Mouse (Mus musculus) myocyte (in vitro differentiated cells): ENCODE measurements around the gene Slc25a27. TPM values are rescaled to one million over a fixed set of nuclear protein-coding genes. Genes with fewer than 3 reads are reported as not detected.

ENCODE experiments used
- H3K27me3 ChIP-seq: one replicate; pipeline ENCODE4 v1.6.1; 2011; ENCODE audit not compliant: control insufficient read depth, insufficient read depth, insufficient read length
- H3K36me3 ChIP-seq: one replicate; pipeline ENCODE4 v1.6.1; 2011; ENCODE audit not compliant: control insufficient read depth, insufficient read depth
- H3K4me2 ChIP-seq: one replicate; pipeline ENCODE4 v1.6.1; 2011; ENCODE audit warnings: low read depth, control low read depth
- H3K4me3 ChIP-seq: one replicate; pipeline ENCODE4 v1.5.1; 2011; ENCODE audit warnings: mild to moderate bottlenecking, control low read depth, moderate library complexity
- H3K79me2 ChIP-seq: one replicate; pipeline ENCODE4 v1.6.1; 2011; ENCODE audit not compliant: control insufficient read depth, insufficient read depth
- H3ac ChIP-seq: one replicate; pipeline ENCODE4 v1.6.1; 2011; ENCODE audit not compliant: control insufficient read depth, insufficient read length
- CEBPB ChIP-seq: IDR thresholded peaks from 2 replicates; pipeline ENCODE4 v1.6.1; 2011; ENCODE audit warnings: mild to moderate bottlenecking, moderate library complexity; ENCODE audit not compliant: poor library complexity, insufficient read depth, severe bottlenecking
- E2F4 ChIP-seq: IDR thresholded peaks from one replicate; pipeline ENCODE4 v1.6.1; 2011; ENCODE audit warnings: mild to moderate bottlenecking, control low read depth, moderate library complexity; ENCODE audit not compliant: insufficient read depth
- MAX ChIP-seq: IDR thresholded peaks from one replicate; pipeline ENCODE4 v1.6.1; 2011; ENCODE audit warnings: low read depth, mild to moderate bottlenecking, control low read depth
- MYOD1 ChIP-seq, 3 experiments: IDR thresholded peaks; one replicate each; pipeline ENCODE4 v1.6.1; 2011; ENCODE audit warnings: control low read depth in 2 of 3, low read depth in 2 of 3, mild to moderate bottlenecking in 2 of 3, moderate library complexity in 1 of 3; ENCODE audit not compliant: insufficient read length in 2 of 3, control insufficient read depth in 1 of 3
- MYOG ChIP-seq, 3 experiments: IDR thresholded peaks; one replicate each; pipeline ENCODE4 v1.6.1; 2011; ENCODE audit warnings: control low read depth in 2 of 3, low read depth in 2 of 3, mild to moderate bottlenecking in 2 of 3; ENCODE audit not compliant: insufficient read length in 2 of 3, control insufficient read depth in 1 of 3, insufficient read depth in 1 of 3
- POLR2A ChIP-seq: IDR thresholded peaks from one replicate; pipeline ENCODE4 v1.6.1; 2011; ENCODE audit warnings: low read depth, mild to moderate bottlenecking, control low read depth, moderate library complexity; ENCODE audit not compliant: insufficient read length
- POLR2AphosphoS2 ChIP-seq: IDR thresholded peaks from one replicate; pipeline ENCODE4 v1.6.1; 2011; ENCODE audit warnings: low read depth, control low read depth; ENCODE audit not compliant: insufficient read length
- REST ChIP-seq: IDR thresholded peaks from one replicate; pipeline ENCODE4 v1.6.1; 2011; ENCODE audit warnings: mild to moderate bottlenecking, control low read depth, moderate library complexity; ENCODE audit not compliant: insufficient read depth, insufficient read length
- SRF ChIP-seq: IDR thresholded peaks from one replicate; pipeline ENCODE4 v1.6.1; 2011; ENCODE audit warnings: low read depth; ENCODE audit not compliant: control insufficient read depth, insufficient read length
- TCF12 ChIP-seq: IDR thresholded peaks from one replicate; pipeline ENCODE4 v1.6.1; 2011; ENCODE audit warnings: mild to moderate bottlenecking, control low read depth; ENCODE audit not compliant: poor library complexity, insufficient read depth, severe bottlenecking
- TCF3 ChIP-seq: IDR thresholded peaks from one replicate; pipeline ENCODE4 v1.6.1; 2011; ENCODE audit warnings: low read depth, control low read depth; ENCODE audit not compliant: insufficient read length
- USF1 ChIP-seq: IDR thresholded peaks from one replicate; pipeline ENCODE4 v1.6.1; 2011; ENCODE audit warnings: low read depth, mild to moderate bottlenecking, control low read depth, moderate library complexity
- polyA plus RNA-seq: library from polyadenylated mRNA; unstranded; fragments of >200 nt; fragmentation: generic; extraction: Trizol; gene quantifications from one replicate; pipeline ENCODE4 v1.2.1, GENCODE M21; 2012; ENCODE audit warnings: missing spikeins

Gene Slc25a27
- polyA plus RNA-seq, 1 experiment, result 1.1 TPM

DNA sequence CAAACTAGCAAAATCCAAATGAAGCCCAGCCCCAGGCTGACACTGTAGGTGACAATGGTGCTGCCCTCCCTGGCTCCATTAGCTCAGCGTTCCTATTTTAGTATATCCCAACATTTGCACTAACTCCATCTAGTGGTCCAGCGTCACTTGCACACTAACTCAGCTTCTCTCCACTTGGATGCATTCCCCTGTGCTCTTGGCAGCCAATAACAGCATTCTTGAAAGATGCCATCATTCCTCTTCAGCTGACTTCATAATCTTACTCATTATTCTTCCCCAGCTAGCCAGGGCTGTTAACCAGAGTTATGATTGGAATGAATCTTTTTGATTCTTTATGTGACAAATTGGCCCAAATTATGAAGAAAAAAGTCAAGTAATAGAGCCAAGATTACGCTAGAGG, 40.2 kb upstream of the Slc25a27 start:
- no peaks in the 10 kb centered on the region for H3K36me3 ChIP-seq
- TF ChIP-seq MYOD1 (IDR thresholded peaks at IDR 0.05; ENCODE audit: control insufficient read depth in 1 of 3, insufficient read length in 2 of 3, low read depth in 2 of 3), result no peak
- TF ChIP-seq MAX, result no peak
- no peak for TF ChIP-seq REST
- TF ChIP-seq TCF3, result no peak
- no peak for TF ChIP-seq E2F4
- no peak for TF ChIP-seq SRF
- TF ChIP-seq MYOG (IDR thresholded peaks at IDR 0.05; ENCODE audit: control insufficient read depth in 1 of 3, insufficient read depth in 1 of 3, insufficient read length in 2 of 3, low read depth in 2 of 3), result no peak
- TF ChIP-seq TCF12, result no peak
- no peak for TF ChIP-seq POLR2AphosphoS2
- TF ChIP-seq POLR2A, result no peak
- no peak for TF ChIP-seq USF1
- no peak for TF ChIP-seq CEBPB
- no peaks in the 10 kb centered on the region for H3K79me2 ChIP-seq
- no peak overlapping the region for H3K4me2 ChIP-seq
- no peak overlapping the region for H3K4me3 ChIP-seq
- no peak overlapping the region for H3ac ChIP-seq
- no peaks in the 10 kb centered on the region for H3K27me3 ChIP-seq

DNA sequence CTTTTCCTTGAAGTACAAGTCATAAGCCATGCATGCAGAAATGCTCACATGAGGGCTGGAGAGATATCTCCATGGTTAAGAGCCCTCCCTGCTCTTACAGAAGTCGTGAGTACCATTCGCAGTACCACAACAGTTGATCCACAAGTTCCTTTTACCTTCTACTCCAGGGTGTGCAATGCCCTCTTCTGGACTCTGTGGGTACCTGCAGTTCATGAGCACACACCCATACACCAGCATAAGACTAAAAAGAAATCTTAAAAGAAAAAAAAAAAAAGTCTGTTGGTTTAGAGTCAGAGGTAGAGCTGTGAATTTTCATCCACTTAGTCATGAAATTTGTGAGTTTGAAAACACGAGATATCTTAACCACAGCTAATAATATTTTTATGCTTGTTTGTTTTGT, 39.7 kb upstream of the Slc25a27 start:
- Histone ChIP-seq H3K4me3 (no peak overlapping the region), H3ac (no peak overlapping the region), H3K27me3 (no peaks in the 10 kb centered on the region), H3K79me2 (no peaks in the 10 kb centered on the region), H3K4me2 (no peak overlapping the region), H3K36me3 (no peaks in the 10 kb centered on the region)
- no peak for TF ChIP-seq E2F4
- no peak for TF ChIP-seq POLR2A
- TF ChIP-seq TCF3, result no peak
- TF ChIP-seq MYOD1 (IDR thresholded peaks at IDR 0.05; ENCODE audit: control insufficient read depth in 1 of 3, insufficient read length in 2 of 3, low read depth in 2 of 3), result no peak
- TF ChIP-seq REST, result no peak
- TF ChIP-seq TCF12, result no peak
- TF ChIP-seq POLR2AphosphoS2, result no peak
- TF ChIP-seq MAX, result no peak

DNA sequence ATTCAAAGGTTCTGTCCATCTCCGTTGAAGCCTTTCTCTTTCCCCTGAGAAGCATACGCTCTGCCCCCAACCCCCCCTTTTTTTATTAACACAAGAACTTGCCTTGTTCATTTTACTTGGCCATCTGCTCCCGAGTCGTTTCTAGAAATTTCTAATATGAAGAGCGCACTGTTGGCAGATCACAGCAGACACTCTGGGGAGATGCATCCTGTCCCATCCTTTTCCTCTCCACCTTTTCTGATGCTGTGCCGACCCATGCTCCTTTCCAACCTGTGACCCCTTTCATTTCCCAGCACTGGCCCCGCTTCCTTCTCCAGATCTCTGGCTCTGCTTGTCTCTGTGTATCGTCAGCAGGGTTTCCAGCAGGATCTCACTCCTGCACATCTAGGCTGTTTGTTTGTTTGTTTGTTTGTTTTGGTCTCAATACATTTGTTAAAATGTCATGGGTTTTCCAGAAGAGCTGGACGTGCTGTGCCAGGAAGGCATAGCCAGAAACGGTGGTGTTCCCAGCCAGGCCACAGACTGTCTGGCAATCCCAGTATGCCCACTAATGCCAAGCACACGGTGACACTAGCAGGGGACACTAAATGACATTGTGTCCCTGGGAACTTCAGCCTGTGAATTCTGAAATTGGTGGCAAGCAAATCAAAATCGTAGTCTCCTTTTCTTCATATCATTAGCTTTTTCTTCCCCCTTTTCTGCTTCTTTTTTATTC, 37.4 kb upstream of the Slc25a27 start:
- TF ChIP-seq MYOD1 (IDR thresholded peaks at IDR 0.05; ENCODE audit: control insufficient read depth in 1 of 3, insufficient read length in 2 of 3, low read depth in 2 of 3) (no peak), MAX (no peak), CEBPB (no peak), POLR2A (no peak), REST (no peak), SRF (no peak), E2F4 (no peak)
- Histone ChIP-seq H3K4me2 (no peak overlapping the region), H3ac (no peak overlapping the region), H3K36me3 (no peaks in the 10 kb centered on the region), H3K4me3 (no peak overlapping the region), H3K27me3 (no peaks in the 10 kb centered on the region), H3K79me2 (no peaks in the 10 kb centered on the region)

DNA sequence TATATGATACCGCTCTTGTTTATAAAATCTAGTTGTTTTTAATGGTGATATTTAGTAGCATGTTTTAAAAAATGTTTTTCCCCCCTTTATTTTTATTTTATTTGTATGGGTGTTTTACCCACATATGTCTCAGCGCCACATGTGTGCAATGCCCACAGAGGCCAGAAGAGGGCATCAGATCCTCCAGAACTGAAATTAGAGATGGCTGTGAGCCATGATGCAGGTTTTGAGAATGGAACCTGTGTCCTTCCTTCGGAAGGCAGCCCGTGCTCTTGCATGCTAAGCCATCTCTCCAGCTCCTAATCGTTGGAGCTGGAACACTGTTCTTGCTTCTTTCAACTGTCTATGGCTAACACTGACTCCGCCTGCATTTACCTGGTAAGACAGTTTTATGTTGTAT, 34.0 kb upstream of the Slc25a27 start:
- Histone ChIP-seq H3K79me2 (no peaks in the 10 kb centered on the region), H3K27me3 (no peaks in the 10 kb centered on the region), H3K4me2 (no peak overlapping the region), H3ac (no peak overlapping the region), H3K36me3 (no peaks in the 10 kb centered on the region), H3K4me3 (no peak overlapping the region)
- TF ChIP-seq E2F4, result no peak
- no peak for TF ChIP-seq MYOD1 (IDR thresholded peaks at IDR 0.05; ENCODE audit: control insufficient read depth in 1 of 3, insufficient read length in 2 of 3, low read depth in 2 of 3)
- no peak for TF ChIP-seq REST
- TF ChIP-seq POLR2A, result no peak
- TF ChIP-seq CEBPB, result no peak
- no peak for TF ChIP-seq TCF12
- TF ChIP-seq POLR2AphosphoS2, result no peak
- no peak for TF ChIP-seq TCF3
- TF ChIP-seq USF1, result no peak
- no peak for TF ChIP-seq MAX

DNA sequence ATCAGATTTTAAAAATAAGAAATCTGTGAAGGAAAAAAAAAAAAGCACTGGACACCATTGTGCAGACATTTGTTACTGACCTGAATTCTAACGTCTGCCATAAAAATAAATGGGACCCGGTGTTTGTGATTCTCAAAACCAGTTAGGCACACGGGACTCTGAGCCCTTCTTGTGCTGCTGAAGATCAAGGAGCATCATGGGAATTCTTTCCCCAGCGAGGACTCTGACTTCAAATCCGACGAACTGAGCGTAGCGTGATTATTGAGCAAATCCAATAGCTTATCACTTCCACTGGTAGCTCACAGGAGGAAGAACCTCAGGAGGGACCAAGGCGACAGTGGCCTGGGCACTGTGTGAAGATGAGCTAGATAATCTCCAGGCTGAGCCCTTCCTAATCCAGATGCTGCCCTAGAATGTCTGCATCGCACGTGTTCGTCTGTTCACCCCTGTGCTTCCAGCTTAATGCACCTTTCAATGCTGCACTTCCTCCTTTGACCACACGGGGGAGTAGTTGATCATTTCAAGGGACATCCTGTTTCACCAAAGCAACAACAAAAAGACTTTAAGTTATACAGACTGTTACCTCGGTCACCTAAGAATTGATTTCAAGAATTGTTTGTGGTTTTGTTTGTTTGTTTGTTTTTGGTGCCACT, 32.1 kb upstream of the Slc25a27 start:
- Histone ChIP-seq H3K79me2 (no peaks in the 10 kb centered on the region), H3K4me2 (no peak overlapping the region), H3ac (no peak overlapping the region), H3K4me3 (no peak overlapping the region), H3K27me3 (no peaks in the 10 kb centered on the region), H3K36me3 (no peaks in the 10 kb centered on the region)
- TF ChIP-seq SRF, result no peak
- no peak for TF ChIP-seq MYOG (IDR thresholded peaks at IDR 0.05; ENCODE audit: control insufficient read depth in 1 of 3, insufficient read depth in 1 of 3, insufficient read length in 2 of 3, low read depth in 2 of 3)
- no peak for TF ChIP-seq REST
- no peak for TF ChIP-seq TCF12
- no peak for TF ChIP-seq MYOD1 (IDR thresholded peaks at IDR 0.05; ENCODE audit: control insufficient read depth in 1 of 3, insufficient read length in 2 of 3, low read depth in 2 of 3)
- TF ChIP-seq TCF3, result no peak
- no peak for TF ChIP-seq POLR2AphosphoS2
- TF ChIP-seq MAX, result no peak
- no peak for TF ChIP-seq POLR2A
- TF ChIP-seq E2F4, result no peak
- no peak for TF ChIP-seq CEBPB
- TF ChIP-seq USF1, result no peak
